Mouse (Mus musculus) thymus, adult 2 months (tissue): ENCODE measurements around the gene Gbe1. TPM values are rescaled to one million over a fixed set of nuclear protein-coding genes. Genes with fewer than 3 reads are reported as not detected.

Experiments used
- DNase-seq: peaks from one replicate; pipeline ENCODE4 v3.0.0; 2021
- H3K27ac ChIP-seq: fragments of 200-500 bp; 2 replicates; pipeline ENCODE4 v1.5.1; 2012; ENCODE audit warnings: low read length, control low read depth; ENCODE audit not compliant: control insufficient read depth, insufficient read depth
- H3K27me3 ChIP-seq: fragments of 200-500 bp; 2 replicates; pipeline ENCODE4 v1.6.1; 2012; ENCODE audit warnings: mild to moderate bottlenecking, low read length, moderate library complexity, mixed read lengths; ENCODE audit not compliant: control insufficient read depth, insufficient read depth
- H3K36me3 ChIP-seq: fragments of 200-500 bp; 2 replicates; pipeline ENCODE4 v1.6.1; 2012; ENCODE audit warnings: mild to moderate bottlenecking, low read length, moderate library complexity; ENCODE audit not compliant: control insufficient read depth, insufficient read depth
- H3K4me1 ChIP-seq: fragments of 200-500 bp; replicated peaks from 2 replicates; pipeline ENCODE4 v1.6.1; 2012; ENCODE audit warnings: low read length; ENCODE audit not compliant: control insufficient read depth, insufficient read depth
- H3K4me3 ChIP-seq: fragments of 200-500 bp; 2 replicates; pipeline ENCODE4 v1.5.1; 2012; ENCODE audit warnings: mild to moderate bottlenecking, low read length, control low read depth, moderate library complexity; ENCODE audit not compliant: control insufficient read depth, insufficient read depth
- CTCF ChIP-seq: fragments of 200-500 bp; IDR thresholded peaks from 2 replicates; pipeline ENCODE4 v1.5.1; 2012; ENCODE audit warnings: mild to moderate bottlenecking, control low read depth, low read length, moderate library complexity, borderline replicate concordance; ENCODE audit not compliant: control insufficient read depth, poor library complexity, insufficient read depth; ENCODE audit errors: extremely low read depth
- POLR2A ChIP-seq: fragments of 200-500 bp; IDR thresholded peaks from 2 replicates; pipeline ENCODE4 v1.6.1; 2012; ENCODE audit warnings: mild to moderate bottlenecking, low read length, control low read depth, moderate library complexity; ENCODE audit not compliant: control insufficient read depth, poor library complexity, insufficient read depth; ENCODE audit errors: extremely low read depth
- WGBS: fragments of 180-500 bp; shearing (Covaris S2); methylation state at CpG from one replicate; pipeline ENCODE4 v1.1.7; 2018; 5-methylcytosine and 5-hydroxymethylcytosine counted together
- polyA plus RNA-seq: library from polyadenylated mRNA; depleted of rRNA; stranded (reverse); fragments of >200 nt; gene quantifications from 2 replicates; pipeline ENCODE4 v1.2.3, GENCODE M21; 2012; rRNA removed

The Gbe1 gene
- polyA plus RNA-seq, result 7.9 and 10.9 TPM in 2 replicates

DNA sequence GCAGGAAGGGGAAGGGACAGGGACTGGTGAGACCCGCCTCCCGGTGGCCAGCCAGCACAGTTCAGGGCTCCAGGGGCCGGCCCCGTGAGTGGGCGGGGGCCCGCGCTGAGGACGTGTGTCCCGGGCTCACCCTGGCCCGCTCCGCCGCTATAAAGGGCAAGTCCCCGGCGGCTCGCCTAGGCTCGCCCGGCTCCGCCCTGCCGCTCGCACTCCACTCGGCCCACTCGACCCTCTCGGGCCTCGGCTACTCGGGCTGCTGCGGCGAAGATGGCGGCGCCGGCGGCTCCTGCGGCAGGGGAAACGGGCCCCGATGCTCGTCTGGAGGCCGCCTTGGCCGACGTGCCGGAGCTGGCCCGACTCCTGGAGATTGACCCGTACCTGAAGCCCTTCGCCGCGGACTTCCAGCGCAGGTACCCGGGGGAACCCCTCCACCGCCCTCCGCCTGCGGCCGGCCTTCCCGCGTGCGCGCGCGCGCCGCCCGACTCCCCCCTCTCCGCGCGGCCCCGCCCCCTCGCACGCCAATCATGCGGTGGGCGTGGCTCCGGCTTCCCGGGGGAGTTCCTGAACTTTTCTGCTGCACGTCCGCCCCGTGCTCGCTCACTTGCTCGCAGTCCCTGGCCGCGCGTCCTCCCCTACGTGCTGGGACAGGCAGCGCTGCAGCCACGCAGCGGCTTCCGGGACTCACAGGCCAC is at the start of gene Gbe1:
Gene Gbe1 (plus strand): TSS at position 64 of the 692 bp plus-strand sequence.
- no peaks in the 10 kb centered on the region for H3K27me3 ChIP-seq
- peak; percentile 88 for DNase-seq
- no peaks in the 10 kb centered on the region for H3K4me1 ChIP-seq
- H3K27ac ChIP-seq, result peak within 1 kb of the TSS; percentile 20; the same call in 1 of the 2 replicates
- no peaks in the 10 kb centered on the region for H3K36me3 ChIP-seq
- TF ChIP-seq CTCF (peak; percentile 17; the same call in 1 of the 2 replicates), POLR2A (peak; percentile 78; the same call in 1 of the 2 replicates)
- H3K4me3 ChIP-seq, result peak within 1 kb of the TSS; percentile 66
- WGBS, result under 1% methylated on average over 82 of the region's 82 CpGs

DNA sequence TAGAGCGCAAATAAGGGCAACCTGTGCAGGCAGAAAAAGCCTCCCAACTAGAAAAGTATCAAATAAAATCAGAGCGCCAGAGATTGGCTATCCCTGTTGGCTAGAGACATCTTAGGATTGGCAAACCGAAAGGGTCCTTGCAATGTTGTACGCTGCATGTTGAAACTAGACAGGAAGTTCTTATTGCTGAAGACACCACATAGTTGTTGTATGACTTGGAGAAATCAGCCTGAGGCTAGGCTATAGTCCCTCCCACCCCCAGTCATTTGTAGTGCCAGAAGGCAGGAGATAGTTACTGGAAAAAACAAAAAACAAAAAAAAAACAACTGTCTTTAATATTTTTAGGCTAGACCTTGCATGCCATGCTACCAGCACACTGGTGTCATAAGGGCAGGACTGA is 3.1 kb upstream of the Gbe1 start:
- WGBS, result 91% methylated on average over 4 of the region's 4 CpGs
- Histone ChIP-seq H3K27ac (no peak overlapping the region), H3K4me3 (no peak overlapping the region), H3K36me3 (no peaks in the 10 kb centered on the region), H3K27me3 (no peaks in the 10 kb centered on the region), H3K4me1 (no peaks in the 10 kb centered on the region)
- DNase-seq, result no peak
- TF ChIP-seq POLR2A (no peak), CTCF (no peak)

DNA sequence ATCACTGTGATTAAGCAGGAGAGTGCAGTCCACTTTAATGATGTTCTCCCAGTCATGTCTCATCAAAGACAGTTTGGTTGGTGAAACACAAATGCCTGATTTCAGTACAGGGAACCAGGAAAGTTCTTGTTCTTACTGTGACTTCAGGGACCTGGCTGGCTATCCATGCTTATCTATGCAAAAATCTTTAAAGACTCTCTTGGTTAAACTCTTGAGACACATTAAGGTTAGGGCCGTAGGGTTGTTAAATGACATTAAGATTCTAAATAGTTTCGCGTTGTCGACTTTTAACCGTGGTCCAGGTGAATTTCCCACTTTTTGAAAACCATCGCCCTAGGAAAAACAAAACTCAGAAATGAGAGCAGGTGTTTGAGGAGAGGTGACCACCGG is 258 bp upstream of the Gbe1 start:
- WGBS, result 3% methylated on average over 7 of the region's 7 CpGs
- no peaks in the 10 kb centered on the region for H3K4me1 ChIP-seq
- DNase-seq, result no peak
- no peaks in the 10 kb centered on the region for H3K36me3 ChIP-seq
- no peak overlapping the region for H3K27ac ChIP-seq
- TF ChIP-seq POLR2A, result no peak
- no peak for TF ChIP-seq CTCF
- no peaks in the 10 kb centered on the region for H3K27me3 ChIP-seq
- peak overlapping the region; percentile 66 for H3K4me3 ChIP-seq

DNA sequence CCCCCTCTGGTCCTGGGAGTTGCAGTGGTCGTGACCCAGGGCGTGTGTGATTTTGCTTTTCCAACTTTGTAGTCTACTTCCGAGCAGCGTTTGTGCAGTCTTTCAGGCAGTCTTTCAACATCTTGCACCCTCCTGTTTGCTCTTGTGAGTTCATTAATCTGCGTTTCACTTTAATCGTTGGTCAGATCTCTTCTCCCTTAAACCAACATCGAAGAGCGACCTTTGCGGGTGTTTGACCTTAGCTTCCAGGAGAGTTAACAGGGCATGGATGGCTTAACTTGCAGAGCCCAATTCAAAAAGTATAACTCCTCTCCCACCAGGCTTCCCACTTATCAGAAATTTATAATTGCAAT is 805 bp downstream of the Gbe1 start:
- Histone ChIP-seq H3K27me3 (no peaks in the 10 kb centered on the region), H3K36me3 (no peaks in the 10 kb centered on the region), H3K4me3 (peak overlapping the region; percentile 66), H3K4me1 (no peaks in the 10 kb centered on the region), H3K27ac (peak overlapping the region; percentile 20; the same call in 1 of the 2 replicates)
- no peak for DNase-seq
- 1% methylated on average over 9 of the region's 9 CpGs for WGBS
- TF ChIP-seq POLR2A, result no peak
- no peak for TF ChIP-seq CTCF

DNA sequence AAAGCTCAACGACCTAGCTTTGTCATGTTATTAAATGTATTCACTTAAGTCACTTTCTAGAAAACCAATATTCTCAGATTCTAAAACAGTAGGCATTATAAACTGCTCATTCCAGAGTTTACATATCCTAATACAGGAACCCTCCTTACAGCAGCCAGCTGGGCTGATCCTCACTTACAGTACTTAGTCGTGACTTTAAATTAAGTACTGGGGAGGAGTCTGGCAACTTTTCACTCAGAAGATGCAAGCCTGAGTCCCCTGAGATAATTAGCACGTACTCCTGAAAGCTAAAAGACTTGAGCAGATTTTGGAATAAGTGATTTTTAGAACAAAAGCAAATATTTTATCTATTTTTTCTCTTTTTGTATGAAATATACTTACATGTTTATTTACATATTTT is 1.5 kb downstream of the Gbe1 start:
- Histone ChIP-seq H3K27ac (no peak overlapping the region), H3K36me3 (no peaks in the 10 kb centered on the region), H3K4me3 (no peak overlapping the region), H3K27me3 (no peaks in the 10 kb centered on the region), H3K4me1 (no peaks in the 10 kb centered on the region)
- DNase-seq, result no peak
- TF ChIP-seq CTCF (no peak), POLR2A (no peak)
- 74% methylated on average over 3 of the region's 3 CpGs for WGBS

DNA sequence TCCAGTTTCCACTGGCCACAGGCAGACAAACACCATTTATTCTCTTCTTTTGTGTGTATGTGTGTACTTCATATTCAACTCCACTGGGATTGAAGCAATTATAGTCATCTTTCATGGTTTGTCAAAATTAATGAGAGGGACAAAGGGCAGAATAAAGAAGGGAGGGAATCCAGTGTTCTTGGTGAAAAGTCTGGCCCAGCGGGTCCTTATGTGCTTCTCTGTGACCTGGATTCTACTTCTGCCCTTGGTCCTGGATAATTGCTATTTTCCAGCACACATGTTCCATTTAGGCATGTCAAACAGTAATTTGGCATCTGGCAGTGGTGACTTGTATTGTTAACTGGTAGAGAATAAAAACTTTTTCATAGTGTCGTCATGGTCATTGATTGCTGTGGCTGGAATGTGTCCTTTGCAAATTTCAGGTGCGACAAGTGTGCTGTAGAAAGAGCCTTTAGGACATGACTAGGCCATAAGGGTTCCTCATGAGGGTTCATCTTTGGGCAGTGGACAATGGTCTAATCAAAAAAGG is 2.2 kb downstream of the Gbe1 start:
- no peak for TF ChIP-seq CTCF
- TF ChIP-seq POLR2A, result no peak
- H3K27ac ChIP-seq, result no peak overlapping the region
- DNase-seq, result no peak
- no peaks in the 10 kb centered on the region for H3K36me3 ChIP-seq
- WGBS, result 98% methylated on average over 3 of the region's 3 CpGs
- no peaks in the 10 kb centered on the region for H3K4me1 ChIP-seq
- H3K4me3 ChIP-seq, result no peak overlapping the region
- H3K27me3 ChIP-seq, result no peaks in the 10 kb centered on the region

DNA sequence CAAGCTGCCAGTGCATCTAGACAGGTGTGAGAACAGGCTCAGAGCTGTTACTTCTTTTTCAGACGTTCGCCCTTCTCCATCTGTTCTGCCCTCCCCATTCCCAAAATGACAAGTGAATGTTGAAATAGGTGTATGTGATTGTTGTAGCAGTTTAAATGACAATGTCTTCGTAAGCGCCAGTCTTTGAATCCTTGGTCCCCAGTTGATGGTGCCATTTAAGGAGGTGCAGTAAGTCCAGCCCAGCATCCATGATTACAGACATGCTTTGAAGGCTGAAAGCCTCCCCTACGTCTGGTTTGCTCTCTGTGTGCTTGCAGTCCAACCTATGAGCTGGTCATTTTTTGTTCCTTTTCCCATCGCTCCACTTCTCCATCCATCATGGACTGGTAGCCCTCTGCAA is 5.6 kb downstream of the Gbe1 start:
- H3K36me3 ChIP-seq, result no peaks in the 10 kb centered on the region
- no peak for DNase-seq
- TF ChIP-seq POLR2A (no peak), CTCF (no peak)
- H3K4me3 ChIP-seq, result no peak overlapping the region
- 97% methylated on average over 6 of the region's 6 CpGs for WGBS
- no peak overlapping the region for H3K27ac ChIP-seq
- H3K27me3 ChIP-seq, result no peaks in the 10 kb centered on the region
- H3K4me1 ChIP-seq, result no peaks in the 10 kb centered on the region
